23 mouse cellular contexts compared by ENCODE assay signal in genomic region chr7:101884160-101884559, GRCm38 (mm10). TPM values are rescaled to one million over a fixed set of nuclear protein-coding genes. Genes with fewer than 3 reads are reported as not detected.
"Had no signal": no experiment of that assay in that cellular context is flagged by ENCODE, and none has a peak within 500 bp of the region (broad histone marks: within the 10 kb centered on the region; RNA-seq: fewer than 3 reads in every experiment).

No protein-coding gene starts in this region.

- H3K27me3 ChIP-seq: lung, embryonic 15.5 days; neural tube, embryonic 13.5 days; neural tube, embryonic 15.5 days; stomach, embryonic 15.5 days had no signal

- H3K9ac ChIP-seq: liver, embryonic 15.5 days; liver, postnatal 0 days; lung, embryonic 15.5 days; neural tube, embryonic 13.5 days; neural tube, embryonic 15.5 days; stomach, embryonic 15.5 days had no signal

- H3K4me1 ChIP-seq: liver, embryonic 15.5 days; lung, embryonic 15.5 days; neural tube, embryonic 13.5 days; neural tube, embryonic 15.5 days; stomach, embryonic 15.5 days had no signal

- ATAC-seq: liver, postnatal 0 days; midbrain, embryonic 16.5 days had no signal

- DNase-seq: liver, postnatal 0 days; lung, adult 2 months; lung, postnatal 10 days; lung, postnatal 4 days; midbrain, embryonic 14.5 days; retina, postnatal 1 day; right cerebral cortex, adult 18-20 months; right cerebral cortex, postnatal 25 days; right cerebral cortex, postnatal 4 days; thymus, adult 2 months; thymus, postnatal 25 days; thymus, postnatal 4 days had no signal

- H3K4me3 ChIP-seq: liver, embryonic 15.5 days; lung, embryonic 15.5 days; megakaryocyte, embryonic 14.5 days; myocyte; neural tube, embryonic 13.5 days; neural tube, embryonic 15.5 days; stomach, embryonic 15.5 days had no signal

- H3K9me3 ChIP-seq: liver, embryonic 15.5 days; lung, embryonic 15.5 days; neural tube, embryonic 13.5 days; neural tube, embryonic 15.5 days; stomach, embryonic 15.5 days had no signal

- H3K36me3 ChIP-seq: liver, embryonic 15.5 days; lung, embryonic 15.5 days; neural tube, embryonic 13.5 days; neural tube, embryonic 15.5 days; stomach, embryonic 15.5 days had no signal

- H3K4me2 ChIP-seq: liver, embryonic 15.5 days; lung, embryonic 15.5 days; midbrain, embryonic 11.5 days; neural tube, embryonic 13.5 days; neural tube, embryonic 15.5 days; stomach, embryonic 15.5 days had no signal

- H3K27ac ChIP-seq: liver, embryonic 15.5 days; lung, embryonic 15.5 days; neural tube, embryonic 13.5 days; neural tube, embryonic 15.5 days; stomach, embryonic 15.5 days; stomach, postnatal 0 days had no signal

RNA-seq across cellular contexts. Expression of gene Tomt, which starts 22.0 kb away (rescaled TPM):
- polyA plus RNA-seq: lung, adult 2 months; small intestine, adult 2 months; stomach, postnatal 0 days had no signal

RNA-seq across cellular contexts. Expression of gene Folr2, which starts 27.2 kb away (rescaled TPM):
- polyA plus RNA-seq: myocyte had no signal
